Mouse (Mus musculus) lung, postnatal 36 days (tissue): Measurements from ENCODE around the gene Slc22a6.

Source experiments
- DNase-seq: peaks from one replicate; pipeline ENCODE4 v3.0.0; 2022; ENCODE audit warnings: mixed read lengths

Slc22a6 gene

GRCm38 (mm10) chr19:8611358-8612123 lies 6.3 kb upstream of the Slc22a6 start:
- peak; percentile 29 for DNase-seq

GRCm38 (mm10) chr19:8613111-8613510 lies 4.7 kb upstream of the Slc22a6 start:
- DNase-seq, result no peak

- no peak for DNase-seq
Measured at GRCm38 (mm10) chr19:8614343-8614742, 3.5 kb upstream of the Slc22a6 start.

GRCm38 (mm10) chr19:8616314-8616713 lies 1.5 kb upstream of the Slc22a6 start:
- DNase-seq, result no peak

GRCm38 (mm10) chr19:8621098-8621497 lies 3.3 kb downstream of the Slc22a6 start:
- no peak for DNase-seq

- DNase-seq, result no peak
Measured at GRCm38 (mm10) chr19:8630249-8630648, 12.4 kb downstream of the Slc22a6 start.

GRCm38 (mm10) chr19:8630826-8631225 lies 13.0 kb downstream of the Slc22a6 start:
- no peak for DNase-seq

- DNase-seq, result no peak
Measured at GRCm38 (mm10) chr19:8632029-8632428, 14.2 kb downstream of the Slc22a6 start.

GRCm38 (mm10) chr19:8642086-8642485 lies 24.2 kb downstream of the Slc22a6 start:
- DNase-seq, result peak; percentile 12

GRCm38 (mm10) chr19:8646393-8646792 lies 28.6 kb downstream of the Slc22a6 start:
- DNase-seq, result no peak

- DNase-seq, result no peak
Measured at GRCm38 (mm10) chr19:8655833-8656232, 38.0 kb downstream of the Slc22a6 start.

- no peak for DNase-seq
Measured at GRCm38 (mm10) chr19:8656341-8656740, 38.5 kb downstream of the Slc22a6 start.

- no peak for DNase-seq
Measured at GRCm38 (mm10) chr19:8661821-8662307, 44.0 kb downstream of the Slc22a6 start.

- peak; percentile 78 for DNase-seq
Measured at GRCm38 (mm10) chr19:8662337-8662736, 44.5 kb downstream of the Slc22a6 start.

- DNase-seq, result no peak
Measured at GRCm38 (mm10) chr19:8663360-8663839, 45.6 kb downstream of the Slc22a6 start, which contains the start of gene Chrm1. Chrm1 (plus strand) TSS chr19:8663789.

- no peak for DNase-seq
Measured at GRCm38 (mm10) chr19:8663911-8664421, 46.1 kb downstream of the Slc22a6 start.

- no peak for DNase-seq
Measured at GRCm38 (mm10) chr19:8664859-8665258, 47.0 kb downstream of the Slc22a6 start.

GRCm38 (mm10) chr19:8665746-8666145 lies 47.9 kb downstream of the Slc22a6 start:
- DNase-seq, result no peak

- DNase-seq, result no peak
Measured at GRCm38 (mm10) chr19:8672859-8673258, 55.0 kb downstream of the Slc22a6 start.

- DNase-seq, result no peak
Measured at GRCm38 (mm10) chr19:8673336-8674063, 55.7 kb downstream of the Slc22a6 start.
